9 mouse cellular contexts compared by ENCODE assay signal in the genomic region with DNA sequence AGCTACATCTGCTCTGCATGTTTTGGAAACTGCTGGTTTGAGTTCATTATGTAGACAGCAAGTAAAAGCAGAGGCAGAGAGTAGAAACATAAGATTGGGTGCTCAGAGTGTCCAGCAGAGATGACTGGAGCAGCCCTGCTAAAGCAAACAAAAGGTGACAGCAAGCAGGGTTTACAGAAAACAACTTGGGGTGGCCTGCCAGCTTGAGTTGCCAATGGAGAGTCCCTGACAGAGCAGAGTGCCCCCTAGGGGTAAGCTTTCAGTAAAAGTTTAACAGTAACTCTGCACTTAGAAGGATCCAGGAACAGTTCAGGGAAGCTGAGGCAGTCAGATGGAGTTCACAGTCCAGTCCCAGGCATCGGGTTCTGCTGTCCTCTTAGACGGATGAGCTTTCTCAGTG. TPM values are rescaled to one million over a fixed set of nuclear protein-coding genes. Genes with fewer than 3 reads are reported as not detected.
DNase-seq lines count a peak whose midpoint lies in the region; ATAC-seq and TF ChIP-seq lines count a peak whose summit lies in the region.
"Had no signal": no experiment of that assay in that cellular context is flagged by ENCODE, and none has a peak within 500 bp of the region (broad histone marks: within the 10 kb centered on the region; RNA-seq: fewer than 3 reads in every experiment).

No protein-coding gene starts in this region.

- no peak overlapping the region for H3K4me3 ChIP-seq in cerebellum, adult 2 months (replicated peaks; ENCODE audit: insufficient read depth, low read depth, low read length)
- no peak overlapping the region for H3K4me3 ChIP-seq in kidney, postnatal 0 days (replicated peaks; ENCODE audit: low read depth, low read length)
- H3K4me3 ChIP-seq: embryonic facial prominence, embryonic 12.5 days had no signal

- no peaks in the 10 kb centered on the region for H3K36me3 ChIP-seq in kidney, postnatal 0 days (ENCODE audit: insufficient read depth, low read length)
- H3K36me3 ChIP-seq: embryonic facial prominence, embryonic 12.5 days had no signal

- H3K4me1 ChIP-seq in cerebellum, adult 2 months (ENCODE audit: control insufficient read depth, insufficient read depth, low read length), result no peaks in the 10 kb centered on the region
- no peaks in the 10 kb centered on the region for H3K4me1 ChIP-seq in kidney, postnatal 0 days (replicated peaks; ENCODE audit: insufficient read depth, low read length)
- H3K4me1 ChIP-seq: embryonic facial prominence, embryonic 12.5 days had no signal

- no peaks in the 10 kb centered on the region for H3K9me3 ChIP-seq in kidney, postnatal 0 days (replicated peaks; ENCODE audit: low read length)
- H3K9me3 ChIP-seq: embryonic facial prominence, embryonic 12.5 days had no signal

- WGBS in cerebellum, adult 2 months, result 82% methylated on average over 2 of the region's 2 CpGs
- WGBS in kidney, postnatal 0 days, result 76% methylated on average over 2 of the region's 2 CpGs

- H3K9ac ChIP-seq in kidney, postnatal 0 days (ENCODE audit: low read depth, low read length), result no peak overlapping the region
- H3K9ac ChIP-seq: embryonic facial prominence, embryonic 12.5 days had no signal

- no peaks in the 10 kb centered on the region for H3K27me3 ChIP-seq in cerebellum, adult 2 months (ENCODE audit: control insufficient read depth, insufficient read depth, low read length)
- no peaks in the 10 kb centered on the region for H3K27me3 ChIP-seq in kidney, postnatal 0 days (ENCODE audit: insufficient read depth, low read length)
- H3K27me3 ChIP-seq: embryonic facial prominence, embryonic 12.5 days had no signal

- H3K27ac ChIP-seq in cerebellum, adult 2 months (ENCODE audit: insufficient read depth, low read length), result no peak overlapping the region
- no peak overlapping the region for H3K27ac ChIP-seq in kidney, postnatal 0 days
- H3K27ac ChIP-seq: embryonic facial prominence, embryonic 12.5 days had no signal

- peak; percentile 48; the same call in 1 of the 2 replicates for TF ChIP-seq CTCF in cerebellum, adult 2 months (IDR thresholded peaks at IDR 0.05; ENCODE audit: borderline replicate concordance, insufficient read depth, low read depth, low read length)
- TF ChIP-seq CTCF in kidney, postnatal 0 days (IDR thresholded peaks at IDR 0.05; ENCODE audit: low read depth), result peak; percentile 42

- TF ChIP-seq POLR2A in cerebellum, adult 2 months (IDR thresholded peaks at IDR 0.05; ENCODE audit: borderline replicate concordance, insufficient read depth, low read length), result no peak

- no peak overlapping the region for H3K4me2 ChIP-seq in kidney, postnatal 0 days (ENCODE audit: low read length)
- H3K4me2 ChIP-seq: embryonic facial prominence, embryonic 12.5 days had no signal

- ATAC-seq in kidney, postnatal 0 days (replicated peaks; ENCODE audit: low FRiP score, low read depth), result no peak
- ATAC-seq in erythroblast, adult 5-6 weeks (replicated peaks; ENCODE audit: low FRiP score, poor library complexity, severe bottlenecking), result no peak

- peak; percentile 19 to 37 for DNase-seq in cerebellum, adult 2 months
- DNase-seq in cerebellum, adult 11-12 months, result no peak
- no peak for DNase-seq in kidney, postnatal 0 days (ENCODE audit: low spot score)
- DNase-seq in kidney, postnatal 14 days, result no peak
- DNase-seq in A20 (ENCODE audit: low read depth, low spot score), result peak; percentile 38
- DNase-seq in embryo, embryonic 10.5 days (ENCODE audit: low spot score), result peak; percentile 31
- DNase-seq in gastrocnemius, adult 8-10 months (ENCODE audit: low spot score in 2 of 2), result no peak

RNA-seq across cellular contexts. Expression of a gene that starts 7.9 kb away (rescaled TPM):
- 157 TPM in 2 replicates for polyA plus RNA-seq in cerebellum, adult 2 months (2012; rRNA removed)
- 165 and 182 TPM in 2 replicates for polyA plus RNA-seq in kidney, postnatal 0 days (2015; fragmentation: Nextera tagmentation; extraction: Ambion mirVana)
- 10 to 100 TPM; 35.3 to 43.7 (median 38.8) TPM for total RNA-seq in gastrocnemius, adult 8-10 months (2022)
- 55.7 and 64.4 TPM in 2 replicates for total RNA-seq in erythroblast, adult 5-6 weeks (2015; ENCODE audit: low replicate concordance)
- 57.0 and 75.8 TPM in 2 replicates for total RNA-seq in erythroblast, adult 5-6 weeks (2017; ENCODE audit: low replicate concordance)

Comparison
In these comparisons a context has a peak if more than half of its experiments do, and no peak if none do; other contexts are left out.
1. DNase-seq: peak in cerebellum, adult 2 months (2 of 2), A20 (single experiment) and embryo, embryonic 10.5 days (single experiment); none in cerebellum, adult 11-12 months (single experiment), kidney, postnatal 0 days (single experiment), kidney, postnatal 14 days (single experiment) and gastrocnemius, adult 8-10 months (0 of 2).